Mouse (Mus musculus): ENCODE measurements around the gene Abhd14a. TPM values are rescaled to one million over a fixed set of nuclear protein-coding genes. Genes with fewer than 3 reads are reported as not detected.

The Abhd14a gene
- total RNA-seq, 2 experiments from 2014 or later = 15.9 to 19.8 TPM

DNA sequence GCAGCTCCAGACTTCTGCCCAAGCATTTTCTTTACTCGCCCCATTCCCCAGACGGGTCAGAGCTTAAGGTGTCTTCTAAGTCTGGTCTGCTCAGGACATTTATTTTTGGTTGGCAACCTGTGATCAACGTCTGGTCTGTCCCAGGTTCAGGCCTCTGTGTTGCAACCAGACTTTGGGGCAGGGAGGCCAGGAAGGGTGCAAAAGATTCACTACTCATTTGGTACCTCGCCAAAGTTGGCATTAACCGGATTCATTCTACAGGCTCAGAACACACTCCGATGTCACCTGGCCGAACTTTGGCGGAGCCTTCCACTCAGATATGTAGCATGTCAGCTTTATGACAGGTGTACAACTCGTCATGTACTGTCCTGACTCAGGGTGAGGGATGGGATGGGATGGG is 473 bp upstream of the Abhd14a start:
- Histone ChIP-seq H3K27ac (peak overlapping the region; percentile 95), H3K4me3 (peak overlapping the region; percentile 67)
- intact Hi-C loops (cut with DNase I) = loop anchor here (1.0 kb wide), 1 partner anchor 27 kb away; the partner anchor contains the start of gene Rrp9
- no peak for TF ChIP-seq CTCF (IDR thresholded peaks at IDR 0.05)
- no peak for DNase-seq

DNA sequence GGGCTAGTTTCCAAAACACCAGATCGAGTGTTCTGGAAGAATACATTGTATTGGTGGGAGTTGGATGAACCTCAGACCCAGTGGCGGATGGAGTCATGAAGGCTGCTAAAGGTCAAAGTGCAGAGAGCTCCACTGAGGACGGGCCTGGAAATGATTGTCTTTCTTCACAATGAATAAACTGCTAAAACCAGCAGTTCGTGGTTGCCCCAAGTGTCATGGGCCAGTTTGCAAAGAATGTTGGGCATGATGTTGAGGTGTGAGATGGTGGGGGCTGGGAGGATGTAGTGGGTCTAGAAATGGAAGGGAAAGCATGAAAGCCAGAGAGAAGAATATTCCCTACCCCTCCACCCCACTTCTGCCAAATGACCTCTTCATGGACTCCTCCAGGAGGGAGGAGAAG is 2.6 kb downstream of the Abhd14a start:
- intact Hi-C loops (cut with DNase I) = no loop called here
- H3K4me3 ChIP-seq = no peak overlapping the region
- no peak overlapping the region for H3K27ac ChIP-seq
- no peak for TF ChIP-seq CTCF (IDR thresholded peaks at IDR 0.05)
- DNase-seq = no peak

DNA sequence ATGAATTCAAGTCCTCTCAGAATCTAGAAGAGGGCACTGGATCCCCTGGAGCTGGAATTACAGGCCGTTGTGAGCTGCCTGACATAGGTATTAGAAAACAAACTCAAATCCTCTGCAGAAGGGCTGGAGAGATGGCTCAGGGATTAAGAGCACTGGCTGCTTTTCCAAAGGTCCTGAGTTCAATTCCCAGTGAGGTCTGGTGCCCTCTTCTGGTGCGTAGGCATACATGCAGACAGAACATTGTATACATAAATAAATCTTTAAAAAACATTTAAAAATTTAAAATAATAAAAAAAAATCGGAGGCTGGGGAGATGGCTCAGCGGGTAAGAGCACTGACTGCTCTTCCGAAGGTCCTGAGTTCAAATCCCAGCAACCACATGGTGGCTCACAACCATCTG is 4.8 kb downstream of the Abhd14a start:
- intact Hi-C loops (cut with DNase I) = no loop called here
- peak; percentile 44 for TF ChIP-seq CTCF (IDR thresholded peaks at IDR 0.05)
- Histone ChIP-seq H3K27ac (no peak overlapping the region), H3K4me3 (no peak overlapping the region)
- no peak for DNase-seq

GRCm38 (mm10) chr9:106436566-106436965 is 10.9 kb downstream of the Abhd14a start:
- no peak overlapping the region for H3K4me3 ChIP-seq
- DNase-seq = no peak
- intact Hi-C loops (cut with DNase I) = no loop called here
- no peak for TF ChIP-seq CTCF (IDR thresholded peaks at IDR 0.05)
- no peak overlapping the region for H3K27ac ChIP-seq

DNA sequence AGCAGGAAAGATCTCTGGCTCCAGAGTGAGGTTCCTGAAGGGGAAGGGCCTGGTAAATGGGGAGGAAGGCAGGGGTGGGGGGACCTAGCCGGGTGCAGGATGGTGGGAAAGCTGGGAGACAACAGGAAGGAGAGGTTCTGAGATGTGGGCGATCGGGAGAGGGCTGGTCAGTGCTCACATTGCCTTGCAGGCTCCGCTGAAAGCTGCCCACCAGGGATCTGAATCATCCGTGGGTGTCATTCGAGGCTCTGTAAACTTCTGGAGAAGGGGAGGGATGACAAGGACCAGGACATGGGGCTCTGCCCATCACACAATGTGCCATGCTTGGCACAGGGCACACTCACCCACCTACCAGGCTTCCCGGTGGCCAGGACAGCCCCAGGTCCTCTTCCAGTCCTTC is 14.1 kb downstream of the Abhd14a start:
- Histone ChIP-seq H3K4me3 (no peak overlapping the region), H3K27ac (no peak overlapping the region)
- intact Hi-C loops (cut with DNase I) = no loop called here
- peak; percentile 13 for DNase-seq
- no peak for TF ChIP-seq CTCF (IDR thresholded peaks at IDR 0.05)

DNA sequence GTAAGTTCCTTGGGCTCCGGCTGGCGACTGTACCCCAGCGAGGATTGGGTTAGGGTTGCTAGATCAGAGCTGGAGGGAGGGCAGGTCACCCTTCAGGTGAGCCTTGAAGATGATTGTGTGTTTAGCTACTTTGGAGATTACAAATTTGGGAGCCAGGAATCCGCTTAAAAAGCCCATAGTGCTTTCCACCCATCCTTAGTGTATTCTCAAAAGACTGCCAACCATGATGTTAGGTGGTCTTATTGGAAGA is 17.5 kb downstream of the Abhd14a start:
- H3K4me3 ChIP-seq = peak overlapping the region; percentile 90
- no peak for TF ChIP-seq CTCF (IDR thresholded peaks at IDR 0.05)
- no peak for DNase-seq
- intact Hi-C loops (cut with DNase I) = no loop called here
- peak overlapping the region; percentile 96 for H3K27ac ChIP-seq

DNA sequence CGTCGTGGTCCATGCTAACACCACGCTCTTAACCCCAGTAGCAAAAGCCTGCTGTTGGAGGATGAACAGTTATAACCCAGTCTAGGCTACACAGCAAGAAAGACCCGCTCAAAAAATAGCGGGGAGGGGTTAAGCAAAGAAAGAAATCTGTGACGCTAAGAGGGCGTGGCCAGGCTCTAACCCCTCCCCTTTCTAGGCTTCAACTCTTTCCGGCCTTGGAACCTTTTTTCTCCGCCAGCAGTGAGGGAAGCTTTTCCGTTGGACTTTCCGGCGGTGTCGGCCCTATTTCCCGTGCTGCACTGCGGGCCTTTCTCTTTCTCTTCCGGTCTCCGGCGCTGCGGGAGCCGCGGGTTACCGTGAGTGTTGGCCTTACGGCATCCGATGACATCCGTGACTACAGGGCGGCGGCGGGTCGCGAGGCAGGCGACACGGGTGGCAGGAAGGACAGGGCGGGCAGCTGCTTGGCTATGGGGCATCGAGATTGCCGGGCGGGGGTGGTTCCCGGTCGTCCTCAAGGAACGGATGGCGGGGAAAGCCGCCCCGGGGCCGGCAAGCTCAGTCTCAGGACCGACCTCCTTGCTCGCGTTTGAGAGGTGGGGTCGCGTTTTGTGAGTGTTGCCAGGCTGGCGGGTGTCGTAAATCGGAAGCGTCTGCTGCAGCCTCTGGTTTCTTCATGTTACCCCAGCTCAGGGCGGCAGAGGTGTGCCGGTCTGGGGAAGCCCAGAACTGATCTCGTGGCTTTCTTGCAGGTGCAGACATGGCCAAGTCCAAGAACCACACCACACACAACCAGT is 18.1 kb downstream of the Abhd14a start, which contains the start of gene Rpl29:
Gene Rpl29, plus strand, starts transcription at position 234 of the 794 bp plus-strand sequence.
- peak within 1 kb of the TSS; percentile 90 for H3K4me3 ChIP-seq
- DNase-seq = peak; percentile 94
- H3K27ac ChIP-seq = peak within 1 kb of the TSS; percentile 96
- intact Hi-C loops (cut with DNase I) = loop anchor here (2.0 to 10.0 kb wide), 2 partner anchors 47 to 255 kb away; partner anchors contain the start of genes Parp3 and Wdr82
- no peak; the same call in 1 of the 2 replicates for TF ChIP-seq CTCF (IDR thresholded peaks at IDR 0.05)

DNA sequence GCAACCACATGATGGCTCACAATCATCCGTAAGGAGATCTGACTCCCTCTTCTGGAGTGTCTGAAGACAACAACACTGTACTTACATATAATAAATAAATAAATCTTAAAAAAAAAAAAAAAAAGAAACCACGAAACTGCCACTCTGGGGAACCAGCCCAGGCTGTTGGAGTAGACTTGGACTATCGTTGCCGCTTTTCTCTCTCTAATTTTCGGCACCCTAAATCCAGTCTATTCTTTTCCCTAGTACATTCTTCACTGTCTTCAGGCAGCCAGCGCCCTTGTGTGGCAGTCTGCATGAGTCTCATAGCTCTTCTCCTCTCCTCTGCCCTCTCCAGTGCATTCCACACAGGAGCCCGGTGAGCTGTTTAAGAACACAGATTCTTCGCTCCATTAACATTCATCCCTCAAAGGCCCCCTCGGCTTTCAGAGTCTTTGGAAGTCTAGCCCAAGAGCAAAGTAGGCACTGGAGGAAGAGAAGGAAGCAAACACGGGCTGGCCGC is 18.7 kb downstream of the Abhd14a start:
- TF ChIP-seq CTCF (IDR thresholded peaks at IDR 0.05) = no peak
- no peak for DNase-seq
- intact Hi-C loops (cut with DNase I) = loop anchor here (2.0 to 10.0 kb wide), 2 partner anchors 48 to 254 kb away; partner anchors contain the start of genes Parp3 and Wdr82

DNA sequence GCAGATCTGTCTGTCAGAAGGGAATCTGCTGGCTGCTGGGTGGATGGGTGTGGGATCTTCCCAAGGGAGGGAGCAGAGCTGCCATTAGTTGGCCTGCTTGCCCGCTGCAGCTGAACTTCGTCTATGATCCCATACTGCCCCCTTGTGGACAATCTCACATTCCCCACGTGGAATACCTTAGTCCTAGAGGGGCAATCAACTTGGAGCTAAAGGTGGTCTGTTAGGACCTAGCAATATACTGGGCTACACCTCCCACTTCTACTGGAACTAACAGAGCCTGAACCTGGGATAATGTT is 25.7 kb downstream of the Abhd14a start:
- Histone ChIP-seq H3K27ac (peak overlapping the region; percentile 41), H3K4me3 (peak overlapping the region; percentile 65)
- intact Hi-C loops (cut with DNase I) = loop anchor here (1.0 to 10.0 kb wide), 5 partner anchors 55 to 247 kb away; partner anchors contain the start of gene Wdr82
- peak; percentile 94 for TF ChIP-seq CTCF (IDR thresholded peaks at IDR 0.05)
- peak; percentile 87 for DNase-seq

More for the DNA sequence above, 18.7 kb downstream of the Abhd14a start:
- peak overlapping the region; percentile 90 for H3K4me3 ChIP-seq
- H3K27ac ChIP-seq = peak overlapping the region; percentile 96

DNA sequence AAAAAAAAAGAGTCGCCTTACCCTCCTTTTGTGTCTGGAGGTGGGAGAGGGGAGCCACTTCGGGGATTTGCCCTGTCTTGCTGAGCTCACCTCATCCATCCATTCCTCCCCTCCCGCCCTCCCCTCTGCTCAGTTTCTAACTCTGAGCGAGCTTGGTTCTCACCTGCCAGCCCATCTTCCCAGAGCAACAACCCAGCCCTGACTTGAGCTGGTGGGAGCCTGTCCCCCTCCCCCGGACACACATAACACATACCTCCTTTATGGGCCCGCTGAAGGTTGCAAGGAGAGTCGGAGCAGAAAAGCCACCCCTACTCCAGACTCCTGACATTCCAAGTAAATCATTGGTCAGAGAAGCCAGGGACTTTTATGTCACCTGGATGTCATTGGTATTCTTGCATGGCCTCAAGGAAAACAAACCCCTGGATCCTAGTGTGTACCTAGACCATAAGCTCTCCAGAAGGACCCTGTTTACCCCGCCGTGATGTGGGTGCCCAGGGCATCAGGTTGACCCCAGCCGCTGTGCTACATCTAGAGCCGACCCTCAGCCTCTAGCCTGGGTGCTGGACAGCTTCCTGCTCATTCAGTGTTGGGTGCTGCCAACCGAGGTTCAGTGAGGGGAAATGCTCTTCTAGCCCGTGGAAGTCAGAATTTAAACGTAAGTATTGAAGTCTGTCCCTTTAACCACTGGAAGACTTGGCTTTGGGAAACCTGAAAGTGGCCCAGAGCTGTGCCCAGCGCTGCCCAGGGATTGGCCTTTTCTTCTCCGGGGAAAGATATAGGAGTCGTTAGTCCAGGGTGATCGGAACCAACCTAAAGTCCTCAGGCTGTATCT is 26.2 kb downstream of the Abhd14a start:
- Histone ChIP-seq H3K27ac (peak overlapping the region; percentile 41), H3K4me3 (peak overlapping the region; percentile 65)
- DNase-seq = no peak
- intact Hi-C loops (cut with DNase I) = loop anchor here (1.0 to 10.0 kb wide), 5 partner anchors 54 to 246 kb away; partner anchors contain the start of gene Wdr82
- TF ChIP-seq CTCF (IDR thresholded peaks at IDR 0.05) = no peak

GRCm38 (mm10) chr9:106420608-106421007 is 26.9 kb downstream of the Abhd14a start:
- DNase-seq = no peak
- H3K27ac ChIP-seq = no peak overlapping the region
- TF ChIP-seq CTCF (IDR thresholded peaks at IDR 0.05) = no peak
- no peak overlapping the region for H3K4me3 ChIP-seq
- intact Hi-C loops (cut with DNase I) = loop anchor here (1.0 to 10.0 kb wide), 5 partner anchors 53 to 246 kb away; partner anchors contain the start of gene Wdr82

- peak overlapping the region; percentile 73 for H3K27ac ChIP-seq
- TF ChIP-seq CTCF (IDR thresholded peaks at IDR 0.05) = peak; percentile 45
- intact Hi-C loops (cut with DNase I) = no loop called here
- H3K4me3 ChIP-seq = peak overlapping the region; percentile 68
- peak; percentile 88 for DNase-seq
These were observed 29.4 kb downstream of the Abhd14a start for GRCm38 (mm10) chr9:106417841-106418625.
